Mouse (Mus musculus) brain, embryonic 18.5 days (tissue): ENCODE results near the gene Rbm20.
A peak's percentile ranks its signal among the peaks of the same experiment; 100 is the strongest.

ENCODE experiments used
- DNase-seq: peaks from one replicate; pipeline ENCODE4 v3.0.0-alpha.2; 2012; ENCODE audit warnings: low read depth, low spot score

Gene Rbm20

DNA sequence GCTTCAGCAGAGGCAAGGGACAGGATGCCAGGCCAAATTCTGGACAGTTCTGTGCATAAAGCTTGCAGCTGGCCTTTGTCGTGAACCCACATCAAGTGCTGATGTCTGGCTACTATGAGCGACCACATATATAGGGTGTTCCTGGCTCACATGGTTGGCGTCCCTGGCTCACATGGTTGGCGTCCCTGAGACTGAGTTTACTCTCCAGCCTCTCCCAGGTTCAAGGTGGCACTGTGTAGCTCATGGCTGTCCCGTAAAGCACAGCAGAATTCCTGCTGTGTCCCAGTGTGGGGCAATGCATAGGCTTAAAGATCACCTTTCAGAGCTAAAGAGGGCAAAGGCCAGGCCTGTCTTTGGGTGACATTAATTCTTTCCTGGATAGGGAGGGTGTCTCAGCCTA, 78.2 kb downstream of the Rbm20 start:
- DNase-seq = no peak

GRCm38 (mm10) chr19:53757432-53758109, 80.5 kb downstream of the Rbm20 start:
- DNase-seq = no peak

DNA sequence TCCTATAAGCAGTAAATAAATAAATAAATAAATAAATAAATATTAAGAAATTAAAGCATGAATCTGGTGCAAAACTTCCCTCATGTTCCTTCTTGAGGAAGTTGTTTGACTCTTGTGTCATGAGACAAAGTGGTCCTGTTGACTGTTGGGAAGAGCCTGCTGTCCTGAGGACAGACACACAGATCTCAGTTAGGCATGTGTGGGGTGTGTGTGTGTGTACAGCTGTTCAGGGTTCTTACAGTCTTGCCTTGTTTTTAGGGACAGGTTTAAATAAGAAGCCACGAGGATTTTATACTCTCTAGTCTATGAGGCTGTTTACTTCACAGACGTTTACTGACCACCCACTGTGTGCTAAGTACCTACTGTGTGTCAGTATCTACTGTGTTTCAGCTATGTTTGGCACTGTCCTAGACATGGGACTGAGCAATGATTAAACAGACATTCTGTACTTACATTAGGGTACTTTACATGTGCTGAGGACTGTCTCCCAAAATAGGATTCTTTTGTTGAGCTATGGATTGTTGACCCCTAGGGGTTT, 81.8 kb downstream of the Rbm20 start:
- DNase-seq = no peak

DNA sequence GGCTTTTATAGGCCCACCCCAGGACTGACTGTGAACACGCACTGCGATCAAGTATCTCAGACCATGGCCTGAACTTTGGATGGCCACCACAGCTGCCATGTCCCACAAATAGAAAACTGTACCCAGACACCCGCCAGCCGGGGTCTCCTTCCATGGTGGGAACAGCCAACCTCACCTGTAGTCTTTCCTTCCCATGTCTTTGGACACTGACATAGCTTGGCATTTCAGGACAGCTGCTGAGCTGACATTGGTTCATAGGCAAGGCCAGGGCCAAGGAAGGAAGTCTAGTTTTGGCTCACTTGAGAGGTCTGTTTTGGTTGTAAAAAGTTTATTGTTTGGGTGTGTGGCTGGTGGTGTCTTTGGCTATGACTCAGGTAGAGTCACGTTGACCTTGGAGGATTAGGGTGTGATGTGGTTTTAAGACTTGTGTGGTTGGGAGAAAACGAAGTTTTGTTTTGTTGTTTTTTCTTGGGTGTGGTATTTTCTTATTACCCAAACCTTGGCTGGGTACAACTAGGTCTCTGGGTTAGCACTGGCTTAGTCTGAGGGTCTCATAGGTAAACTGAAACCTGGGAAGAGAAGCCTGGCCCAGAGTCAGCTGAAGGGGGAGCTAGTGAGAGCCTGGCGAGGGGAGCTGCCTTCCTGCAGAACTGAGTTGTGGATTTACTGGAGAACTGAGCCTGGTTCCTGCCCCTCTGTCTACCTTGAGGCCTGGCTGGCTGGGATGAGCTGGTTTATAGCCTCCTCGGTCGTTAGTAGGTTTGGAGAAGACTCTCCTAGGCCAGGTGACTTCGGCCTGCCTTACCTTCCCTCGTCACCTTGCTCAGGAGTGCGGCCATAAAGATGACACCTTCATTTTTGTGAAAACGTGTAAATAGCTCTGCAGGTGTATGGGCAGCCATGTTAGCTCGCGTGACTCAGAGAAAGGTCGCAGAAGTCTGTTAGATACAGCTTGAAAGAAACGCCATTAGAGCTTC, 83.3 kb downstream of the Rbm20 start:
- DNase-seq = no peak

DNA sequence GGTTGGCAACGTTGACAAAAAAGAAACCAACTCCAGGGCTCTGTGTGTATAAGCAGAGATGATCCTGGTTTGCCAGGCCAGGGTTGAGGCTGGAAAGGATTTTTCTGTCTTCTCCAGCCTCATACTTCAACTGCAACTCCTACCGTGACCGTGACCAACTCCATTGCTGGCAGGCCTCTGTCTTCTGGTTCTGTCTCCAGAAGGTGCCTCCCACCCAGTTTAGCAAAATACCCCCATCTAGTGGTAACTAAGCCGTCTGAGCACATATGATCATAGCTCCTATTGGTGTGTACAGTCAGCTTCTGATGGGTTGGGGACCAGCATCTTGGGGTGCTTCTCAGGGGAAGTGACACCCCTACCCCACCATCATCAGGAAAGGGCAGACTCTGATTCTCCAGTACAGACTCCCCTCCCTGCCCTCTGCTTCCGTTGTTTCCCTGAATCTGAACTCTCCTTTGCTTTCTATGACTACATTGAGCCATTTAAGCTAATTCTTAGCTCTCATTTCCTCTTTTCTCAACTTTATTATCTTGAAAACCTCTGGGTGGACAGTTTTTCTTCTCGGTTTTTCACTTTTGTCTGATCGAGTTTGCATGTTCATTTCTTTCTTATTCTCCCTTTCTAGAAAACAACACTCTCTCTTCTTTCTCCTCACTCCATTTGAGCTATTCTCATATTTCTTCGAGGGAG, 85.8 kb downstream of the Rbm20 start:
- no peak for DNase-seq

- no peak for DNase-seq
Observed at GRCm38 (mm10) chr19:53764688-53765478, 87.8 kb downstream of the Rbm20 start.

DNA sequence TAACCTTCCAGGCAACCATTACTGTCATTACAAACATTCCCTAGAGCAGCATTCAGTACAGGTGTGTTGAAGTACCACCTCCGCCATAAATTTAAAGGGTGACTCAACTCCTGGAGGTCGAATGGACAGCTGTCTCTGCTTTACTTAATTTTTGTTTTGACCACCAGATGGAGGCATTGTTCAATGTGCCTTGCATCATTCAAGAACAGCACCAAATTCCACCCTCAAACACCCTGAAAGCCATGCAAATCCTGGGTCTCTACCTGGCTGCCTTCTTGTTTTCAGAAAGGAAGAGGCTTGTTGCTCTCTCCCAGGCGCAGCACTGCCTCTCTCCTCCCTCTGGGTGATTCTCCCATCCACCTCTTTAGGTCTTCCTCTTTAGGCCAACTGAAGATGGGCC, 91.4 kb downstream of the Rbm20 start:
- peak; percentile 46 for DNase-seq

DNA sequence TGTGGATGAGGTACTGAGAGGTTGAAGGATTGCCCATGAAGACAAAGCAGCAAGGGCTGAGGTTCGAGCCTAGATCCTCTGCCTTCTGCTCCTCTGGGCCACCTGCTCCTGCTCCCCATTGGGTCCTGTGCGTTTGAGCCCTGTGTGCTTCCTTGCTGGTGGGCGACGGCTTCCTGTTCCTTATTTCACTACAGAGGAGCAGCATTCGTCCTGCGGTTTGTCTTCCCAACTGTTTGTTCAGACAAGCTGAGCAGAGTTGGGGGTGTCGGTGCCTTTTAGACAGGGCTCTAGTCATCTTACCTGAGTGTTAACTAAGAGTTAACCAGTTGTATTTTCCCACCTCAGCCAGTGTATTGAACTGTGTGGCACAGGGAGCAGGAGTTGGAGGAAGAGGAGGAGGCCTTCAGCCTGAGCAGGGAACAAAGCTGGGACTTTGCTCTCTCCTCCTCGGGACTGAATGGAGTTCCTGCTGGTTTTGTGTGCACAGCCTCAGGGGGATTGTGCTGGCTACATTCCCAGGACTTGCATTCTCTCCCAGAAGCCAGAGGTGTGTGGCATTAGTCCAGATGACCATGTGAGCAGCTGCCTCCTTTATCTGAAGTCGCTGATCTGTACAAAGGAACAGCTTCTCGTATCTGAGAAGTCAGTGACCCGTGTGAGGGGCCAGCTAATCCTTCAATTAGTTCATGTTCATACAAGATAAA, 97.0 kb downstream of the Rbm20 start:
- no peak for DNase-seq

- DNase-seq = no peak
Observed at GRCm38 (mm10) chr19:53774641-53775350, 97.7 kb downstream of the Rbm20 start.

GRCm38 (mm10) chr19:53779402-53779801, 102.3 kb downstream of the Rbm20 start:
- DNase-seq = no peak

- DNase-seq = no peak
Observed at GRCm38 (mm10) chr19:53779818-53780217, 102.7 kb downstream of the Rbm20 start.

- DNase-seq = no peak
Observed at GRCm38 (mm10) chr19:53780752-53781602, 103.9 kb downstream of the Rbm20 start.

DNA sequence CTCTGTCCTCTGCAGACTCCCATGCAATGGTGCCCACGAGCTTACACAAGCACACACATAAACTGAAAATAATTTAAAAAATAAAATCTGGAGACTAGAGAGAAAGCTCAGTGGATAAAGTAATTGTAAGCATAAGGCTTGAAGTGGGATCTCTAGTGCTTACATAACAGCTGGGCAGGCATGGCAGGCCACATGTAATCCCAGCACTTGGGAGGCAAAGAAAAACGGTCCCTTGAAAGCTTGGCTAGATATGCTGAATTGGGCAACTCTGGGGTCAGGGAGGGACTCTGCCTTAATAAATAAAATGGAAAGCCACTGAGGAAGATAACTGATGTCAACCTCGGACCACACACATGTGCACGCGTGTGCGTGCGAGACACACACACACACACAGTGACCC, 104.7 kb downstream of the Rbm20 start:
- no peak for DNase-seq

DNA sequence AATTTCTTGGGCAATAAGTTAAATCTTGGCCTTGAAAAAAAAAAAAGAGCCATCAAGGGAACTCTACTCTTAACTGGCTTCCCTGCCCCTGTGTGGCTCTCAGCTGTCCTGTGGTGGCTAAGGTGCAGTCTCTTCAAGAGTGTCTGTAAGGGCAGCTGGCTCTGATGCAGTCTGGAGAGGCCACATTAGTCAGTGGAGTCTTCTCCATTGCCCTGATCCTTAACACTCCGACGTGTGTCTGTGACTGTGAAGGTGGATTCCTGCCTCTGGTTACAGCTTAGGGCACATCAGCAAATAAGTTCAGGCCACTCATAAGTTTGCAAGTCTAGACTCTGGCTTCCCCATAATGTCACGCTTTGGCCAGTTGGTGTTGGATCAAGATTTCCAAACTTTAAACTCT, 108.2 kb downstream of the Rbm20 start:
- DNase-seq = no peak

- DNase-seq = no peak
Observed at GRCm38 (mm10) chr19:53786239-53786638, 109.1 kb downstream of the Rbm20 start.

- DNase-seq = no peak
Observed at GRCm38 (mm10) chr19:53786836-53787235, 109.7 kb downstream of the Rbm20 start.

DNA sequence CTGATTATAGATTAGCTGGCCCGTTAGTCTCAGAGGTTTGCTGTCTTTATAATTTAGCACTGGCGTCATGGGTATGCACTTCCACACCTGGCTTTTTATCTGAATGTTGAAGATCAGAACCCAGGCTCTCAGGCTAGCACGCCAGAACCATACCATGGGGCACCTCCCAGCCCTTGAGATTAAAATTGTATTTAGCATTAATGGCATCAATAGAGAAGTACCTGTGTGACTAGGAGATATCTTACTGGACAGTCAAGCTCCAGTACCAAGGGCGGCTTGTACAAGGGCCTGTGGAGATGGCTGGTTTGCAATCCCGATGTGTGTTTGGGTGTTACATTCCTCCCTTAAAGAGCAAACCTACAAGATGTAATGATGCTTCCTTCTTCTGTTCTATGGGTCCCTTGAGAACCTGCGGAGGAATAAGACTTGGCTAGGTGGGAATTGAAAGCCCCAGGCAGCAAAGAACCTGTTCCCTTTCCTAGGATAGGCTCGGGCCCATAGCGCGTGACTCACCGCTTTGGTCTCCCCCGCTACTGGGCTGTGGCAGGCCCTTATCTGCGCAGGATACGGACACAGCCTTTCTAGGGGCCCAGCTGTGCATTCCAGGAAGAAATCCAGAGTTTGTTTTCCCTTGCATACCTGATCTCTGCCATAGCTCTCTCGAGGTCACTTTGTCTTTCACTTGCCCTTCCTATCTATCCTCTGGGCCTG, 111.7 kb downstream of the Rbm20 start:
- DNase-seq = no peak

GRCm38 (mm10) chr19:53789571-53789970, 112.5 kb downstream of the Rbm20 start:
- DNase-seq = no peak
